Mouse (Mus musculus) spleen, embryonic (tissue): ENCODE results near the gene Kpna3.

Source experiments
- CTCF ChIA-PET: fragments of 350-600 bp; sonication (Branson Sonifier 250); formaldehyde crosslinking; loops from one replicate; lab custom pipeline; 2022; lab: Charles Lee

Gene Kpna3

GRCm38 (mm10) chr14:61322740-61323139, 116.9 kb downstream of the Kpna3 start:
- CTCF ChIA-PET, result interaction anchor here (1.1 kb wide), 1 partner anchor 175 kb away, joined by 8 read pairs; no protein-coding TSS in a partner anchor

- CTCF ChIA-PET, result no interaction called here
Observed at GRCm38 (mm10) chr14:61321200-61321599, 118.5 kb downstream of the Kpna3 start.

- CTCF ChIA-PET, result no interaction called here
Observed at GRCm38 (mm10) chr14:61320765-61321164, 118.9 kb downstream of the Kpna3 start.

GRCm38 (mm10) chr14:61316861-61317260, 122.8 kb downstream of the Kpna3 start:
- CTCF ChIA-PET, result interaction anchor here (0.7 kb wide), 1 partner anchor 426 kb away, joined by 3 read pairs; no protein-coding TSS in a partner anchor
